Mouse (Mus musculus): ENCODE data around the gene Srpk3. TPM values are rescaled to one million over a fixed set of nuclear protein-coding genes. Genes with fewer than 3 reads are reported as not detected.
"Not testable (repeated sequence)": the region's sequence is repeated elsewhere in the genome, so short reads cannot be mapped to it uniquely, and the experiment has no call there.

The Srpk3 gene
- polyA plus RNA-seq (2014; fragmentation: Nextera tagmentation; extraction: Ambion mirVana): 0.72 and 0.78 TPM in 2 replicates

- no peaks in the 10 kb centered on the region for H3K4me1 ChIP-seq (ENCODE audit: control insufficient read depth, insufficient read depth, low read length)
- H3K36me3 ChIP-seq (ENCODE audit: control insufficient read depth, insufficient read depth, low read length): 0 out of 2 replicates have a peak, but pooled peaks cover under 1% of the 10 kb centered on the region
- H3K4me2 ChIP-seq: no peak within 1 kb of the TSS
- H3K4me3 ChIP-seq (ENCODE audit: low read depth, low read length): no peak within 1 kb of the TSS
- ATAC-seq (ENCODE audit: low FRiP score) (0 out of 2 replicates have a peak, but pooled peaks have one; percentile 34), DNase-seq (ENCODE audit: low spot score, missing footprints) (no peak)
- 70% methylated on average over 9 of the region's 9 CpGs for WGBS
- no peaks in the 10 kb centered on the region for H3K27me3 ChIP-seq (ENCODE audit: control insufficient read depth, insufficient read depth, low read length)
- no peaks in the 10 kb centered on the region for H3K9me3 ChIP-seq (ENCODE audit: control insufficient read depth, low read length)
- H3K27ac ChIP-seq (ENCODE audit: low read depth, low read length): no peak within 1 kb of the TSS
- no peak within 1 kb of the TSS for H3K9ac ChIP-seq (ENCODE audit: low read length)
Measured at GRCm38 (mm10) chrX:73774168-73774760, at the start of gene Srpk3. Gene Srpk3, plus strand, starts transcription at chrX:73774405.

DNA sequence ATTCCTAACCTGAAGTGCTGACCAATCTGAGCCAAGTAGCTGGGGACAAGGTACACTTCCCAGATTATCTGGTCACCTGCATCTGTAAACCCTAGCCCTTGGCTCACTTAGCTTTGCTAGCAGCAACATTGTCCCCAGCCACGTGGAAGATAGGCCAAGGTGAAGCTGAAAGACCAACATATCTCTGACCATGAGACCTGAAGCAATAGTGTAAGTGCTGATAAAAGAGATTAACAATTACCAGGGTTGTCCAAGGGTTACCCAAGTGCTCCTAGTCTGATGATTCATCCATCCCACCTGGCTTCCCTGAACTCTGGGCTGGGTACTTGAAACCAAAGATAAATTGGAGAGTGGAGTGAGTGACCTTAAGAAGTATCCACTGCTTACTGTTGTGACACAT lies 43.3 kb upstream of the Srpk3 start:
- H3K27me3 ChIP-seq (ENCODE audit: control insufficient read depth, insufficient read depth, low read length): no peaks in the 10 kb centered on the region
- ATAC-seq (ENCODE audit: low FRiP score) (no peak), DNase-seq (ENCODE audit: low spot score, missing footprints) (no peak)
- H3K9ac ChIP-seq (ENCODE audit: low read length): no peak overlapping the region
- 68% methylated on average over 1 of the region's 1 CpGs for WGBS
- H3K36me3 ChIP-seq (ENCODE audit: control insufficient read depth, insufficient read depth, low read length): no peaks in the 10 kb centered on the region
- no peak overlapping the region for H3K27ac ChIP-seq (ENCODE audit: low read depth, low read length)
- no peaks in the 10 kb centered on the region for H3K4me1 ChIP-seq (ENCODE audit: control insufficient read depth, insufficient read depth, low read length)
- no peak overlapping the region for H3K4me3 ChIP-seq (ENCODE audit: low read depth, low read length)
- H3K4me2 ChIP-seq: no peak overlapping the region
- no peaks in the 10 kb centered on the region for H3K9me3 ChIP-seq (ENCODE audit: control insufficient read depth, low read length)

GRCm38 (mm10) chrX:73738155-73738554 lies 36.0 kb upstream of the Srpk3 start:
- Histone ChIP-seq H3K9me3 (ENCODE audit: control insufficient read depth, low read length) (no peaks in the 10 kb centered on the region), H3K27ac (ENCODE audit: low read depth, low read length) (no peak overlapping the region), H3K4me1 (ENCODE audit: control insufficient read depth, insufficient read depth, low read length) (no peaks in the 10 kb centered on the region), H3K27me3 (ENCODE audit: control insufficient read depth, insufficient read depth, low read length) (no peaks in the 10 kb centered on the region), H3K4me2 (no peak overlapping the region), H3K36me3 (ENCODE audit: control insufficient read depth, insufficient read depth, low read length) (no peaks in the 10 kb centered on the region), H3K9ac (ENCODE audit: low read length) (no peak overlapping the region), H3K4me3 (ENCODE audit: low read depth, low read length) (no peak overlapping the region)
- DNase-seq (ENCODE audit: low spot score, missing footprints): no peak
- WGBS: 25% methylated on average over 1 of the region's 1 CpGs
- no peak for ATAC-seq (ENCODE audit: low FRiP score)

GRCm38 (mm10) chrX:73739151-73739550 lies 35.1 kb upstream of the Srpk3 start:
- H3K4me3 ChIP-seq (ENCODE audit: low read depth, low read length): no peak overlapping the region
- ATAC-seq (ENCODE audit: low FRiP score) (no peak), DNase-seq (ENCODE audit: low spot score, missing footprints) (no peak)
- no peak overlapping the region for H3K4me2 ChIP-seq
- no peaks in the 10 kb centered on the region for H3K4me1 ChIP-seq (ENCODE audit: control insufficient read depth, insufficient read depth, low read length)
- H3K9me3 ChIP-seq (ENCODE audit: control insufficient read depth, low read length): no peaks in the 10 kb centered on the region
- no peaks in the 10 kb centered on the region for H3K27me3 ChIP-seq (ENCODE audit: control insufficient read depth, insufficient read depth, low read length)
- 72% methylated on average over 5 of the region's 5 CpGs for WGBS
- no peak overlapping the region for H3K27ac ChIP-seq (ENCODE audit: low read depth, low read length)
- H3K9ac ChIP-seq (ENCODE audit: low read length): no peak overlapping the region
- no peaks in the 10 kb centered on the region for H3K36me3 ChIP-seq (ENCODE audit: control insufficient read depth, insufficient read depth, low read length)

- H3K4me3 ChIP-seq (ENCODE audit: low read depth, low read length); H3K9me3 ChIP-seq (ENCODE audit: control insufficient read depth, low read length); H3K9ac ChIP-seq (ENCODE audit: low read length); DNase-seq (ENCODE audit: low spot score, missing footprints); H3K27me3 ChIP-seq (ENCODE audit: control insufficient read depth, insufficient read depth, low read length); ATAC-seq (ENCODE audit: low FRiP score); H3K27ac ChIP-seq (ENCODE audit: low read depth, low read length); H3K4me1 ChIP-seq (ENCODE audit: control insufficient read depth, insufficient read depth, low read length); H3K4me2 ChIP-seq; H3K36me3 ChIP-seq (ENCODE audit: control insufficient read depth, insufficient read depth, low read length): not testable (repeated sequence)
- 88% methylated on average over 7 of the region's 7 CpGs for WGBS
Measured at GRCm38 (mm10) chrX:73739841-73740240, 34.4 kb upstream of the Srpk3 start.

GRCm38 (mm10) chrX:73744774-73745481 lies 29.3 kb upstream of the Srpk3 start:
- Histone ChIP-seq H3K9me3 (ENCODE audit: control insufficient read depth, low read length) (no peaks in the 10 kb centered on the region), H3K36me3 (ENCODE audit: control insufficient read depth, insufficient read depth, low read length) (no peaks in the 10 kb centered on the region), H3K27ac (ENCODE audit: low read depth, low read length) (no peak overlapping the region), H3K27me3 (ENCODE audit: control insufficient read depth, insufficient read depth, low read length) (no peaks in the 10 kb centered on the region), H3K9ac (ENCODE audit: low read length) (no peak overlapping the region), H3K4me1 (ENCODE audit: control insufficient read depth, insufficient read depth, low read length) (no peaks in the 10 kb centered on the region), H3K4me2 (no peak overlapping the region), H3K4me3 (ENCODE audit: low read depth, low read length) (no peak overlapping the region)
- no peak for ATAC-seq (ENCODE audit: low FRiP score)
- WGBS: 79% methylated on average over 1 of the region's 1 CpGs
- DNase-seq (ENCODE audit: low spot score, missing footprints): no peak

- no peak overlapping the region for H3K4me2 ChIP-seq
- WGBS: 95% methylated on average over 1 of the region's 1 CpGs
- no peak overlapping the region for H3K4me3 ChIP-seq (ENCODE audit: low read depth, low read length)
- no peak for ATAC-seq (ENCODE audit: low FRiP score)
- H3K27me3 ChIP-seq (ENCODE audit: control insufficient read depth, insufficient read depth, low read length): no peaks in the 10 kb centered on the region
- no peaks in the 10 kb centered on the region for H3K36me3 ChIP-seq (ENCODE audit: control insufficient read depth, insufficient read depth, low read length)
- no peak for DNase-seq (ENCODE audit: low spot score, missing footprints)
- no peaks in the 10 kb centered on the region for H3K9me3 ChIP-seq (ENCODE audit: control insufficient read depth, low read length)
- no peak overlapping the region for H3K27ac ChIP-seq (ENCODE audit: low read depth, low read length)
- H3K9ac ChIP-seq (ENCODE audit: low read length): no peak overlapping the region
- H3K4me1 ChIP-seq (ENCODE audit: control insufficient read depth, insufficient read depth, low read length): no peaks in the 10 kb centered on the region
Measured at GRCm38 (mm10) chrX:73748977-73749376, 25.2 kb upstream of the Srpk3 start.

- Histone ChIP-seq H3K9me3 (ENCODE audit: control insufficient read depth, low read length) (no peaks in the 10 kb centered on the region), H3K4me2 (no peak within 1 kb of the TSS), H3K4me1 (ENCODE audit: control insufficient read depth, insufficient read depth, low read length) (no peaks in the 10 kb centered on the region), H3K4me3 (ENCODE audit: low read depth, low read length) (no peak within 1 kb of the TSS), H3K9ac (ENCODE audit: low read length) (no peak within 1 kb of the TSS), H3K27me3 (ENCODE audit: control insufficient read depth, insufficient read depth, low read length) (no peaks in the 10 kb centered on the region), H3K36me3 (ENCODE audit: control insufficient read depth, insufficient read depth, low read length) (no peaks in the 10 kb centered on the region), H3K27ac (ENCODE audit: low read depth, low read length) (no peak within 1 kb of the TSS)
- 64% methylated on average over 5 of the region's 5 CpGs for WGBS
- DNase-seq (ENCODE audit: low spot score, missing footprints) (no peak), ATAC-seq (ENCODE audit: low FRiP score) (no peak)
Measured at GRCm38 (mm10) chrX:73756334-73757140, 17.7 kb upstream of the Srpk3 start, which contains the start of gene Plxnb3. Gene Plxnb3, plus strand, starts transcription at chrX:73757090.
